Mouse (Mus musculus) 3T3-L1 (cell line): ENCODE measurements at regions not wholly inside any gene's neighbourhood (a gene's known extent, or its start where the extent isn't known, plus 50 kb on each side); places are given as distances from the start of the nearest gene placed in this dataset.

Experiments used
- DNase-seq: peaks from one replicate; pipeline ENCODE4 v3.0.0-alpha.2; 2015; ENCODE audit warnings: low read depth, low spot score

- peak; percentile 21 for DNase-seq
These were observed 194.6 kb upstream of the Cr2 start for GRCm38 (mm10) chr1:195371131-195371530.
